Mouse (Mus musculus) adrenal gland, adult 8-10 months (tissue): ENCODE data around the gene Ankrd6. TPM values are rescaled to one million over a fixed set of nuclear protein-coding genes. Genes with fewer than 3 reads are reported as not detected.
"Not testable (repeated sequence)": the region's sequence is repeated elsewhere in the genome, so short reads cannot be mapped to it uniquely, and the experiment has no call there.

Experiments
- DNase-seq: peaks from one replicate; pipeline ENCODE4 v3.0.0; 2022
- total RNA-seq, 4 experiments: library from RNA; stranded (reverse); gene quantifications; 2 replicates each; pipeline ENCODE4 v1.2.4; 2022

Ankrd6 gene
- 10 to 100 TPM in 1 of 4 experiments, 1 to 10 TPM in 3; 2.8 to 10.6 (median 4.9) TPM for total RNA-seq

- peak; percentile 36 for DNase-seq
Observed at GRCm38 (mm10) chr4:32950356-32951034, at the start of gene Ankrd6. Gene Ankrd6, minus strand, starts transcription at chr4:32950841.

GRCm38 (mm10) chr4:32998996-32999395, 48.4 kb upstream of the Ankrd6 start:
- DNase-seq = no peak

GRCm38 (mm10) chr4:32997571-32997970, 46.9 kb upstream of the Ankrd6 start:
- no peak for DNase-seq

DNA sequence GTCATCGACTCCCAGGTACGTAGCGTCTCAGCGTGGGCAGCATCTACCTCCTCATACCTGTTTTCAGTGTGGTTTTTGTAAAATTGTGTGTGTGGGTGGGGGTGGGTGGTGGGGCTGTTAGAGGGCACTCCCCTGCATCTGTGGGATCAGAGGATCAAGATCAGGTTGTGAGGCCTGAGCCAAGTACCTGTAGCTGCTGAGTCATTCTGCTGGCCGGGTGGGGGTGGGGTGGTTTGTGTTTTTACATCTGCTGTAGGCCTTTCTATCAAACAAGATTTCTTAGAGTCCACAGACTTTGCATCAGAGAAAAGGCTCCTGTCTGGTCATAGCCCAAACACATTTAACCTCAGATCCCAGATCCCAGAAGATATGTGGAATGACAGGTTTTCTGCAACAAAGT, 45.4 kb upstream of the Ankrd6 start:
- DNase-seq = no peak

GRCm38 (mm10) chr4:32994168-32994567, 43.5 kb upstream of the Ankrd6 start:
- no peak for DNase-seq

DNA sequence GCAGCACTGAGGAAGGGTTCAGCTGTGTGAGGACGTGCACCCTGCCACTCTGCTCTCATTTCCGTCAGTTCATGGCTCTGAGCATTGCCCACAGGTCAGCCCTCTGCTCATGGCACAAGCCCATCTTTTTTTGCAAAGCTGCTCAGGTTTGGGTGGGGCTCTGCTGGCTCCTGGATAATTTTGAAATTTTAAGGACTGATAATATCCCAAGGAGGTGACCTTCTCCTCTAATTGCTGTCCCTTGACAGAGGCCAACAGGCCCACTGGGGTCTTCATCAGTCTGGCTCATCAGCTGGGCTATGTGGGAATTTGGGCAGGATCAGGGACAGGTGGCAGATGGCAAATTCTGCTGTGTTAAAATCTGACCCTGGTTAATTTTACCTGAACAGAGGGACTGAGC, 38.7 kb upstream of the Ankrd6 start:
- DNase-seq = no peak

DNA sequence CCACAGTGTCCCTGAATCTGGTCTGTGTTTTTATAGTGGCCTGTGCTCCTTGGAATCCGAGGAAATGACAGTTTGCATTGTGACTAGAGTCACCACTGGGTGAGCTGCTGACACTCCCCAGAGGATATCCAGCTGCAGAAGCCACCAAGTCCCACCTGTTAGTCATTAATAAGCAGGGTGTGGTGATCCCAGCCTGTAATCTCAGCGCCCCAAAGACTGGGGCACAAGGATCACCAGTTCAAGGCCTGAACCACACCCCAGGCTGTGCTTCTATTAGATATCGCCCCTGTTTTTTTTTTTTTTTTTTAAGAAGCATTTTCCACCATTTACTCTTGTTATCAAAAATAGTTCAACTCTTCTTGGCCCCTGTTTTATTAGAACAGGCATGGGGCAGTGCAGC, 36.4 kb upstream of the Ankrd6 start:
- no peak for DNase-seq

DNA sequence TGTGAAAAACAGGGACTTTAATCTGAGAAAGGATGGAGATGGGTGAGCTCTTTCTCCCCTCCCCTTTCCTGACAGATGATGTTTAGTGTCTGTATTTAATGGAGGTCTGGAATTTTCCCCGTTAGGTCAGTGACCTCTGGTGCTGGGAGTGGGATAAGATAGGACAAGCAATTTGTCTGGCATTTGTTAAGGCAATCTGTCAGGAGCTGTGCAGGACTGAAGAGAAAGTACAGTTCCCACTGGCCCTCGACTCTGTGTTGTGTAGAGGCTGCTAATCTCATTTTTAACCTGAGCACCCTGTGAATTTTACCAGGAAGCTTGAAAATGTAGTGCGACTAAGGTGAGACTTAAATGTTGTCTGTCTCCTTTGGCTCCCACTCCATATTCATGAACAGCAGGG, 35.0 kb upstream of the Ankrd6 start:
- no peak for DNase-seq

DNA sequence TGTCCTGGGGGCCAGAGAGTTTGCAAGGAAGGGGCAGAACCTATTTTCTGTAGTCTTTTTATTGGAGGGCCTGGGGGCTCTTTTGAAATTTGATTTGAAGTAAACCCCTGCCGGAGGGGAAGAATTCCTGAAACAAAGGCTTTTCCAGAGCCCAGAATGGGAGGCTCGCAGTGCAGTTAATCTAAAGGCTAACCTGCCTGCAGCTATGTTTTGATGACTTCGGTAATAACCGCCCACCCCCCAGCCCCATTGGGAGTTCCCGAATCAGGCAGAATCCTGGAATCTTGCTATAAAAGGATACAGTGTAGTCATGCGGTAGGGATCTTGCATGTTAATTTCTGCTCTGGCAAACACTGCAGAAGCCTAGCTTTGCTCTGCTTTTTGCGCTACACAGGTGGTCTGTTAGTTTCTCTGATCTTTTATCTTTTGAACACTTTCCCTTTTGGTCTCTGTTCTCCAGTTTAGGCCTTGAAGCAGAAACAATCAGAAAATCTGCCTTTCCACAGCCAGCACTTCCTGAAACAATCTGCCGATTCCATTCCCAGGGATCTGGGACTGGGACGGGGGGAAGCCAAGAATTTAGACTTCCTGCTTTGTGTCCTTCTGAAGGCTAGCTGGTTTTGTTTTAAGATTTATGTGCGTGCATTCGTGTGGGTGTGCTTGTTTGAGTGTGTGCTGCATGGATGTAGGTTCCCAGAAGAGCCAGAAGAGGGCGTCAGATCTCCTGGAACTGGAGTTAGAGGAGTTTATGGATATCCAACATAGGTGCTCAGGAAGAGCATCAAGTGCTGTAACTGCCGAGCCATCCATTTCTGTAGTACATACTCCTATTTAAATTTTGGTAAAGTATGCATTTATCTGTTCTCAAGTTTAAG, 34.4 kb upstream of the Ankrd6 start:
- DNase-seq = no peak

GRCm38 (mm10) chr4:32984242-32984641, 33.6 kb upstream of the Ankrd6 start:
- no peak for DNase-seq

DNA sequence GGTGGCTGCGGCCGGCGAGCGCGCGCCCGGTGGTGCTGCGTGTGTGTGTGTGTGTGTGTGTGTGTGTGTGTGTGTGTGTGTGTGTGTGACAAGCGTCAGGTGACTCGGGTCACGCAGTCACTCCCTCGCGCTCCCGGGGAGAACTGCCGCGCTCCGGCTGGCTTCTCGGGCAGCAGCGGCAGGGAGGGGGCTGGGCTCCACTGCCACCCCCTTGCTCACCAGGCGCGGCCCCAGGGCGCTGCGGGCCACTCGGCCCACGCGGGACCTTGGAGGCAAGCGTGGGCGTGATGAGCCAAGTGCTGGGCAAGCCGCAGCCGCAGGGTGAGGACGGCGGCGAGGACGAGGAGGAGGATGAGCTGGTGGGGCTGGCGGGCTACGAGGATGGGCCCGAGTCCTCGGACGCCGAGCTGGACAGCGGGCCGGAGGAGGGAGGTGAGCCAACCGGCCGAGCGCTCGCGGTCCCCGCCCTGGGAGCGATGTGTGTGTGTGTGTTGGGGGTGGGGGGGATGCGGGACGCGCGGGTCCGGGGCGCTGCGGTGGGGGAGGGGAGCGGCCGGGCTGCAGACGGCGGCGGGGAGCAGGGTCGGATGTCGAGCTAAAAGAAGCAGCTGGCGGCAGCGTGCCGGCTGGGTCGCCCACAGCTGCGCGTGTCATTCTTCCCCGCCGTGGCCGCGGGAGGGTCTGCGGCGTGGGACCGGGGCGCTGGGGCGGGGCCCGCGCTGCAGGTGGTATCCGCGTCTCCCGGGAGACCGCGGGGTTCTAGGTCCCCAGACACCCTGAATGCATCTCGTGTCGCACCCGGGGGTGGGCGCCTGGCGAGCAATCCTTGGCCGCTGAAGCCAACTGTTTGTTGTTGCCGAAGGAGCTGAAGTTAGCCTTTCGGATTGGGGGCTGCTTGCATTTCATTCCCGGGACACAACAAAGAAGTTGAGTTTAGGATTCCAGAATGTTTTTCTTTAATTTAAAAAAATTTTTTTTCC, 32.8 kb upstream of the Ankrd6 start:
- DNase-seq = peak; percentile 32

DNA sequence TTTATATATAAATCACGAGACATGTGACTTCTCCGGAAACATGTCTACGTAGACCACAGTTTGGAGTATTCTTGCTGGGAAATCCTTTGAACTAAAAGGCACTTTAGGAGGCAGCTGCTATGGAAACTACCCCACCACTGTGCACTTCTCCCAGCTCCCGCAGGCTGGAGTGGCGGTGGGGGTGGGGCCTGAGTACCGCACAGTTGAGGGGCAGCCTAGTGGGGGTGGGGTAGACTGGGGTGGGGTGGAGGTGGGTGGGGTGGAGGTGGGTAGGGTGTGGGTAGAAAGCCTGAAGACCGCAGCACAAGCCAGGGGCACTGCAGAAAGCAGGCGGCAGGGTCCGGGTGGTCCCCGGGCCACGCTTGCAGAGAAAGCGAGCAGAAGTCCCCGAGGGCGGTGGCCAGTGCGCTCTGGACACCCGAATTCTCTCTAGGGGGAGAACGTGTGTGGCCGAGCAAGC, 32.1 kb upstream of the Ankrd6 start, which contains the start of gene Rragd:
TSS of gene Rragd (plus strand) at position 322 of the 460 bp plus-strand sequence.
- peak; percentile 4 for DNase-seq

DNA sequence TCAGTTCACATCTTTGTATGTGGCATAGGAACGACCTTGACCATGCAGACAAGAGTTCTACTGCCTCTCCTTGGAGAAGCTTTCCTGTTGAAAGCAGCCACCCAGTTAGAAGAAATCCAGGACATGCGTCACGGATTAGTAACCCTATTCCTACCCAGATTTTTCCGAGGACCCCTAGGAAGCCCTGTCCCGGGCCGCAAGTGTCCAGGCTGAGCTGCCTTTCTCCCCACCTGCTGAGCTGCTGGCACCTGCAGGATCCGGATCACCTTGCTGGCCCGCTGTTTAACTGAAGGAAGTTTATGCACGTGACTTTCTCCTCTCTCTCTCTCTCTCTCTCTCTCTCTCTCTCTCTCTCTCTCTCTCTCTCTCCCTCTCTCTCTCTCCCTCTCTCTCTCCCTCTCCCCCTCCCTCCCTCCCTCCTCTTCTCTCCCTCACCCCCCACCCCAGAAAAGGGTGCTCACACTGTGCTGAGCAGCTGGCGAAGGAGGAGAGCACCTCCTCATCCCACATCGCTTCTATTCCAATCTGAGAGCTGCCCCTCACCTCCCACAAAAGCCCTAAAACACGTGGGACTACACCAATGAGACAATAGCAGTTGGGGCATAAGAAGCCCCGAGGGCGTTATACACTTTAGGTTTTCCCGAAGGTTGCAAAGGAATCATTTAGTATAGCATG, 31.5 kb upstream of the Ankrd6 start:
- no peak for DNase-seq

DNA sequence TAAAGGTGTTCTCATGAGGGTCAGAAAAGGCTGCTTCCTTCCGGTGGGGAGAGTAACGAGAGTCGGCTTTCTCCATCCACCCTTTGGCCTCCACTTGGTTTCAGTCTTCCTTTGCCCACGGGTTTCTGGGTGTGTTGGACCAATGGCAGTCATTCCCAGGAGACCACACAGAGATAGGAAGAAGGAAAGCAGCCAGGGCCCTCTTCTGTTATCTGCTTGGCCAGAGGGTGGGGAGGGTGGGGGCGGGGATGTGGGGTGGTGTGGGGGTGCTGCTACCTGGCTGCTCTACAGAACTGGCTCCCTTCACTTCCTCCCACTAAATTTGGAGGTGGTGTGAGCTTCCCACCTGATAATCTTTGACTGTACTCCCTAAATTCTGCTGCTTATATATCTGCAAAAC, 31.0 kb upstream of the Ankrd6 start:
- DNase-seq = no peak

DNA sequence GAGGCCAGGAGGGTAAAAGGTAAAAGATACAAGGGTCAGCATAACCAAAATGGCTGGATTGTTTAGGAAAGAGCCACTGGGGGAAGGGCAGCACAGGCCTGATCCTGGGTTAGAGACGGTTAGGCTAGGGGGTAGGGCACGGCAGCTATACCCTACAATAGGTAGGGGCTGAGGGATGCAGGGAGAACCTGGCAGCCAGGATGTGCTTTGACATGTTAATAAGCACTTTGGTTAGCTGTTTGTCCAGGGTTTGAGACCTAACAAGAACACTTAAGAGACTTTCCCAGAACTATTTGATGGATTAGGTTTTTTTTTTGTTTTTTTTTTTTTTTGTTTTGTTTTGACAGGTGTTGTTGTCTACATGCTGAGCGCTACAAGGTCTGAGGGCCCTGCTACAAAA, 29.4 kb upstream of the Ankrd6 start:
- no peak for DNase-seq

DNA sequence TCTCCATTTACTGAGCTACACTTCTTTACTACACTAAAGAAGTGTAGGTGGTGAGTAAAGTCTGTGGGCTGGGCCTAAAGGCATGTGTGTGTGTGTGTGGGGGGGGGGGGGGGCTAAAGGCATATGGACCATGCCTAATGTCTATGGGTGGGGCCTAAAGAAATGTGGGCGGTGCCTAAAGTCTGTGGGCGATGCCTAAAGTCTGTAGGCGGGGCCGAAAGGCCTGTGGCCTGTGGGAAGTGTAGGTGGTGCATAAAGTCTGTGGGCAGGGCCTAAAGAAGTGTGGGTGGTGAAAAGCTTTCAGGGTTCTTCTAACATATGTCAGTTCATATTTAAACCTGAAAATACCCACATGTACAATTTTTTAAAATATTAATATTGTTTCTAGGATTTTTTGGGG, 26.7 kb upstream of the Ankrd6 start:
- no peak for DNase-seq

DNA sequence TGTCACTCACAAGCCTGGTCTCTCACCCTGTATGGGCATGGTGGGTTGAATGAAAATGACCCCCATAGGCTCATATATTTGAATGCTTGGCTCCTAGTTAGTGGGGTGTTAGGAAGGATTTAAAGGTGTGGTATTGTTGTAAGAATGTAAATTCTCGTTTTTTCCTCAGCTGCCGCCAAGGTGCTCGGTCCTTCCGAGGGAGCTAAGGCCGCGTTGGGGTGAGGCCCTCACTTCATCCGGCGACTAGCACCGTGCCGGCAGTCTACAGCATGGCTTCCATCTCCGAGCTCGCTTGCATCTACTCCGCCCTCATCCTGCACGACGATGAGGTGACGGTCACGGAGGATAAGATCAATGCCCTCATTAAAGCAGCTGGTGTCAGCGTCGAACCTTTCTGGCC, 14.0 kb upstream of the Ankrd6 start:
- DNase-seq = not testable (repeated sequence)

- no peak for DNase-seq
Observed at GRCm38 (mm10) chr4:32961394-32961793, 10.8 kb upstream of the Ankrd6 start.

GRCm38 (mm10) chr4:32956423-32956822, 5.8 kb upstream of the Ankrd6 start:
- DNase-seq = no peak

GRCm38 (mm10) chr4:32952681-32953080, 2.0 kb upstream of the Ankrd6 start:
- DNase-seq = no peak

DNA sequence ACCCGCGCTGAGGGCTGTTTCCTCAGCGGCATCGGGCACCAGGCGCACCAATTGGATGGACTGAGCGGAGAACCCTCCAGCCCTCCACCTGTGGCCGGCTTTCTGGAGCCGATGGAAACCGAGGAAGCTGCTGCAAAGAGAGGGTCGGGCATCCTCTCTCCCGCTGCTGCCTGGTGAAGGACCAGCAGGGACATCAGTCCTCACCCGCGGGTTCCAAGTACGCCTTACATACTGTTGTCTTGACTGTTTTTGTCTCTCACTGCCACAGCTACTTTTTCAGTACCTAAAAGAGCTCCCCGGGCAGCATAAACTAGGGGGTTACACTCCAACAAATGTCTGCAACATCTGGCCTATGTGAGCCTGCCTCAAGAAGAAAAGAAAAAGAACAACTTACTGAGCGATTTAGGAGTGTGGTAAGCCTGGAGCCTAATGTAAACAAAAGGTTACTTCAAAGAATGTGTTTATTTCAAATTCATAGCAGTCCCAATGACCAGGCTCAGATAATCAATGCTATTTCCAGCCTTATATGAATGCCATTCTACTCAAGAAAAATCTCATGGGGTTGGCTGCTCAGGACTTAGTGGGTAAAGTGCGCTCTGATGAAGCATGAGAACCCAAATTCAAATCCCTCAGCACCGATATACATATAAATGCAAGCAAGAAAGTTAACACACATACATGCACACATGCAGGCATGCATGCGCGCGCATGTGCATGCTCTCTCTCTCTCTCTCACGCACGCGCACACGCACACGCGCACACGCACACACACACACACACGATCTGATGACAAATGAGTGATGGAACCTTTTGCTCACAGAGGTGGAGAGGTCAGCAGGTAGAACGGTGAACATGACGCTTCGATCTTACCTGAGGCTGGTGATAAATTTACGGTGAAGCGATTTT, 647 bp upstream of the Ankrd6 start:
- DNase-seq = no peak
